ENCODE assay signal across 18 mouse cellular contexts in genomic region chr3:123644564-123644963, GRCm38 (mm10). TPM values are rescaled to one million over a fixed set of nuclear protein-coding genes. Genes with fewer than 3 reads are reported as not detected.
"Had no signal": no experiment of that assay in that cellular context is flagged by ENCODE, and none has a peak within 500 bp of the region (broad histone marks: within the 10 kb centered on the region; RNA-seq: fewer than 3 reads in every experiment).

No protein-coding gene starts in this region.

- H3K9me3 ChIP-seq: kidney, embryonic 15.5 days; limb, embryonic 10.5 days; limb, embryonic 13.5 days; liver, embryonic 12.5 days; liver, embryonic 15.5 days; lung, embryonic 15.5 days had no signal

- H3K4me3 ChIP-seq: kidney, embryonic 15.5 days; limb, embryonic 10.5 days; limb, embryonic 13.5 days; liver, embryonic 12.5 days; liver, embryonic 15.5 days; lung, embryonic 15.5 days had no signal

- H3K4me1 ChIP-seq: kidney, embryonic 15.5 days; limb, embryonic 10.5 days; limb, embryonic 13.5 days; liver, embryonic 12.5 days; liver, embryonic 15.5 days; lung, embryonic 15.5 days had no signal

- H3K27me3 ChIP-seq: kidney, embryonic 15.5 days; limb, embryonic 13.5 days; liver, embryonic 12.5 days; liver, embryonic 15.5 days; lung, embryonic 15.5 days had no signal

- ATAC-seq: liver, embryonic 12.5 days had no signal

- H3K36me3 ChIP-seq: kidney, embryonic 15.5 days; limb, embryonic 10.5 days; limb, embryonic 13.5 days; liver, embryonic 12.5 days; liver, embryonic 15.5 days; lung, embryonic 15.5 days had no signal

- H3K27ac ChIP-seq: kidney, embryonic 15.5 days; limb, embryonic 10.5 days; limb, embryonic 13.5 days; liver, embryonic 12.5 days; liver, embryonic 15.5 days; lung, embryonic 15.5 days; stomach, postnatal 0 days had no signal

- H3K9ac ChIP-seq: kidney, embryonic 15.5 days; limb, embryonic 13.5 days; liver, embryonic 12.5 days; liver, embryonic 15.5 days; lung, embryonic 15.5 days had no signal

- H3K4me2 ChIP-seq: kidney, embryonic 15.5 days; limb, embryonic 13.5 days; liver, embryonic 12.5 days; liver, embryonic 15.5 days; lung, embryonic 15.5 days had no signal

- DNase-seq: kidney, adult 8-10 months; kidney, postnatal 10 days; kidney, postnatal 4 days; liver; lung, adult 18-20 months; lung, postnatal 14 days; lung, postnatal 4 days; right cerebral cortex, postnatal 4 days; thymus, adult 2 months; thymus, postnatal 14 days; thymus, postnatal 4 days had no signal

RNA-seq across cellular contexts. Expression of gene Ndst3, which starts 46.1 kb away (rescaled TPM):
- polyA plus RNA-seq: thymus, adult 2 months had no signal
